Mouse (Mus musculus) central nervous system, embryonic 11.5 days (tissue): ENCODE results near the gene Actr5. TPM values are rescaled to one million over a fixed set of nuclear protein-coding genes. Genes with fewer than 3 reads are reported as not detected.

Experiments
- polyA plus RNA-seq: library from polyadenylated mRNA; depleted of rRNA; stranded (reverse); fragments of >200 nt; gene quantifications from 2 replicates; pipeline ENCODE4 v1.2.3, GENCODE M21; 2012; rRNA removed

Gene Actr5
- polyA plus RNA-seq = 14.8 and 17.1 TPM in 2 replicates

GRCm38 (mm10) chr2:158624718-158625222 lies at the start of gene Actr5:
Actr5 (plus strand) TSS chr2:158624888.

GRCm38 (mm10) chr2:158610488-158611325 lies 14.0 kb upstream of the Actr5 start, which contains the start of gene Slc32a1:
Slc32a1 (plus strand) TSS chr2:158610767.

GRCm38 (mm10) chr2:158665098-158665497 lies 40.4 kb downstream of the Actr5 start, which contains the start of gene Ppp1r16b:
Ppp1r16b (plus strand) TSS chr2:158665398.

Other genes starting within 250 kb of the Actr5 start
- 82.1 and 92.2 TPM in 2 replicates for gene Snhg11, start 249.2 kb upstream of the Actr5 start, polyA plus RNA-seq
- gene Ralgapb, start 215.0 kb upstream of the Actr5 start, polyA plus RNA-seq = 17.5 and 24.4 TPM in 2 replicates
- 0.13 TPM in 1 of 2 replicates, not detected in the other for gene Adig, start 122.3 kb upstream of the Actr5 start, polyA plus RNA-seq
- gene Arhgap40, start 112.1 kb upstream of the Actr5 start, polyA plus RNA-seq = 0.31 and 0.40 TPM in 2 replicates
- gene Slc32a1, start 14.1 kb upstream of the Actr5 start, polyA plus RNA-seq = 11.8 and 12.0 TPM in 2 replicates
- 0.88 and 1.2 TPM in 2 replicates for gene Ppp1r16b, start 40.5 kb downstream of the Actr5 start, polyA plus RNA-seq
- gene Fam83d, start 143.2 kb downstream of the Actr5 start, polyA plus RNA-seq = 29.8 and 38.1 TPM in 2 replicates
- gene Dhx35, start 169.9 kb downstream of the Actr5 start, polyA plus RNA-seq = 21.2 and 24.1 TPM in 2 replicates